Mouse (Mus musculus) thymus, adult 2 months (tissue): Measurements from ENCODE around the gene Ptprd.

Source experiments
- CTCF ChIP-seq: fragments of 200-500 bp; IDR thresholded peaks from 2 replicates; pipeline ENCODE4 v1.5.1; 2012; ENCODE audit warnings: mild to moderate bottlenecking, control low read depth, low read length, moderate library complexity, borderline replicate concordance; ENCODE audit not compliant: control insufficient read depth, poor library complexity, insufficient read depth; ENCODE audit errors: extremely low read depth
- POLR2A ChIP-seq: fragments of 200-500 bp; IDR thresholded peaks from 2 replicates; pipeline ENCODE4 v1.6.1; 2012; ENCODE audit warnings: mild to moderate bottlenecking, low read length, control low read depth, moderate library complexity; ENCODE audit not compliant: control insufficient read depth, poor library complexity, insufficient read depth; ENCODE audit errors: extremely low read depth

GRCm38 (mm10) chr4:76448678-76449465 is 1762.9 kb downstream of the Ptprd start:
- TF ChIP-seq CTCF = no peak
- TF ChIP-seq POLR2A = no peak
